Mouse (Mus musculus): ENCODE results near the gene Ndc1. TPM values are rescaled to one million over a fixed set of nuclear protein-coding genes. Genes with fewer than 3 reads are reported as not detected.
"Not testable (repeated sequence)": the region's sequence is repeated elsewhere in the genome, so short reads cannot be mapped to it uniquely, and the experiment has no call there.

Ndc1 gene
- polyA plus RNA-seq, 1 experiment from 2014 or later, result 27.9 TPM

DNA sequence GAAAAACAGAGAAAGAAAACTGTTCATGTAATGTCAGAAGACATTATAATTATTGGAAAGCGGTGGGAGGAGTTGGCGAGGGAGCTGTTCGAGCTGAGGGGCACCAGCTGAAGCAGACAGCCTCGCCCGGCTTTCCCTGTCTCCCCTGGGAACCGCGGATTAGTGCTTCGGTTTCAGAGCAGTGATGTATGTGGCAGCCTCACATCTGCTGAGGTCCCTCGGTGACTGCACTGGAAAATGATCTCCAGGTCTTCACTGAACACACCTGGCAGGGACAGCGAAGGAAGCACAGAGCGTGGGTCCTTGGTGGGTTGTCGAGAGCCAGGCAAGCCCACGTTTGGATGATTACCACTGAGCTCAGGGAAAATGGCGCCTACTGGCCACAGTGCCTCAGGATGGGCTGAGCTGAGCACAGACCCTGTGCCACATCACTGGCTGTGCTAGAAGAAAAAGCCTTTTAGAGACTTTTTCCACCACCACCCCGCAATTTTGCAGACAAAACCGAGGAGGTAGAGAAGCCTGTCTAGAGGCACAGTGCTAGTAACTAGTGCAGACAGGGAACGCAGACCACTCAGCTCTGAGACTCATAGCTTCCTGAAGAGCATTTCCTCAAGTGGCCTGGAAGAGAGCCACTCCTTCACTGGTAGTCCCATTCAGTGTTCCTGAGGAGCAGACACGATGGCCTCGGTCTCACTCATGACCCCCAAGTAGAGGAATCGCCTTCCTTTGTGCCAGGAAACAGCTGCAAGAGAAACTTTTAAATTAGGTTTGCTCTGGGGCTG lies 18.9 kb upstream of the Ndc1 start:
- ATAC-seq (ENCODE audit: insufficient number of reproducible peaks, low FRiP score, low TSS enrichment, low read depth), result peak; percentile 56
- 52% methylated on average over 20 of the region's 20 CpGs for WGBS
- peaks cover 8% of the 10 kb centered on the region for H3K4me1 ChIP-seq
- H3K9ac ChIP-seq, result no peak overlapping the region
- H3K27ac ChIP-seq (replicated peaks), result peak overlapping the region; percentile 58
- no peaks in the 10 kb centered on the region for H3K27me3 ChIP-seq
- H3K4me2 ChIP-seq (replicated peaks), result no peak overlapping the region
- no peak overlapping the region for H3K4me3 ChIP-seq (replicated peaks)
- no peaks in the 10 kb centered on the region for H3K9me3 ChIP-seq (replicated peaks)
- peaks cover 29% of the 10 kb centered on the region for H3K36me3 ChIP-seq

DNA sequence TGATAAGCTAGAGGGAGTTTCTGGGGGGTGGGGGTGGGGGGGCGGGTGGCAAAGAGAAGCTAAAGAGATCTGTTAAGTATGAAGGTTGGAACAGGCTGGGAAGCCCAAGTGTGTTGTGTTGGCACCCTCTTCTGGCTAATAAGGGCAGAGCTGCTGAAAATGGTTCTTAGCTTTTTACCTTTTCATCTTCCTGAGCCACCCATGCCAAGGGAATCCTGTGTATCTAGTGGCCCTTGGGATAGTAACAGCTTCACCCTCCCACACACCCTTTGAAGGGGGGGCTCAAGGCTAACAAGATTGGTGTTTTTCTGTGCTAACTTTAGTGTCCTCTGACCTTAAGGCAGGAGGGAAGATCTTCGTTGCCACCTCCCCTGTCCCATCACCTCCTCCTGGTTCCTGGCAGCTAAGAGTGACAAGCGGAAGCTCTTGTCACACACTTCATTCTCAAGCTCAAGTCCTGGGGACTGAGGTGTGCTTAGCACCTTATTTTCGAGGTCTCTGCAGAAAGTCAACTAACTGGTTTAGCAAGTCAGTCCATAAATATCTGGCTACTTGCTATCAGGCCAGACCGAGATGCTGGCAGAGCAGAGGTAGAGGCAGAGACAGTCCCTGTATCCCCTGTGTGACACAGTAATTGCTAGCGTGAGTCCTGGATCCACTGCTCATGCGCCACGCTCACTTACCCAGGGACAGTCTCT lies 18.1 kb upstream of the Ndc1 start:
- no peaks in the 10 kb centered on the region for H3K9me3 ChIP-seq (replicated peaks)
- no peak for ATAC-seq (ENCODE audit: insufficient number of reproducible peaks, low FRiP score, low TSS enrichment, low read depth)
- peaks cover 29% of the 10 kb centered on the region for H3K36me3 ChIP-seq
- H3K27ac ChIP-seq (replicated peaks), result no peak overlapping the region
- H3K27me3 ChIP-seq, result no peaks in the 10 kb centered on the region
- H3K4me1 ChIP-seq, result peaks cover 8% of the 10 kb centered on the region
- H3K9ac ChIP-seq, result no peak overlapping the region
- WGBS, result 63% methylated on average over 8 of the region's 8 CpGs
- H3K4me2 ChIP-seq (replicated peaks), result no peak overlapping the region
- H3K4me3 ChIP-seq (replicated peaks), result no peak overlapping the region

DNA sequence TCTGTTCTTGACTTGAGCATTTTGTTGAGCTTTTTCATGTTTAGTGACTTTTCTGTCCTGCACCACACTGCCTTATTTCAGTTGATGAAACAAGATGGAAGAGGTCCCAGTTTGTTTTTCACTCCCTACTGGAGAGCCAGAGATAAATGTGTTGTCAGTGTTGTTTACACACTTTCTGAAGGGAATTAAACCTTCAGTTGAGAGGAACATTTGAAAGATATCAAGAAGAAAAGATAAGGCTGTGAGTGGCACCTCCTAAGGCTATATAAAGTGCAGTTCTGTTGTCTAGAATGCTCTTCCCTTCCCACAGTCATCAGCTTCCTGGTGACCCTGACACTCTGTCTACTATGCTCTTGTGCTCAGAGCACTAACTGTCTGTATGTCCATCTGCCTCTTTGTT lies 16.2 kb upstream of the Ndc1 start:
- Histone ChIP-seq H3K9ac (no peak overlapping the region), H3K4me1 (peaks cover 8% of the 10 kb centered on the region), H3K27me3 (no peaks in the 10 kb centered on the region), H3K36me3 (peaks cover 23% of the 10 kb centered on the region), H3K4me3 (replicated peaks) (no peak overlapping the region), H3K27ac (replicated peaks) (no peak overlapping the region), H3K4me2 (replicated peaks) (no peak overlapping the region), H3K9me3 (replicated peaks) (no peaks in the 10 kb centered on the region)
- ATAC-seq (ENCODE audit: insufficient number of reproducible peaks, low FRiP score, low TSS enrichment, low read depth), result no peak

DNA sequence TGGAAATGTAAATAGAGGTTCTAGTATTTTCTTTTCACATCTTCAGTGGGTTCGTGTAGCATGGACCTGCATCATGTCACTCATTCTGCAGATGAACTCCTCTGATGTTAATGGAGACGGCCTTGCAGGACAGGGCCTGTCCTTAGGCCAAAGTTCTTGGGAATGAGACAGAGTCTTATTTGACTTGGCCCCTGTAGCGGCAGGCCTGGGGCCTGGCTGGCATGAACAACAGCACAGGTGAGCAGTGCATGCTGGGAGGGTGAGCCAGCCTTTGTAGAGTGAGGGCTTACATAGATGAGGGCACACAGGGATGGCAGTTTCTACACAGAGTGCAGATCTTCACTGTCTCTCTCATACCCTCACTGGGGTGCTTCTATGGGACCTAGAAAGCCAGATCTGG lies 14.0 kb upstream of the Ndc1 start:
- Histone ChIP-seq H3K9me3 (replicated peaks) (no peaks in the 10 kb centered on the region), H3K36me3 (peaks cover 17% of the 10 kb centered on the region), H3K9ac (no peak overlapping the region), H3K27ac (replicated peaks) (no peak overlapping the region), H3K27me3 (no peaks in the 10 kb centered on the region), H3K4me3 (replicated peaks) (no peak overlapping the region), H3K4me1 (peaks cover 5% of the 10 kb centered on the region), H3K4me2 (replicated peaks) (no peak overlapping the region)
- no peak for ATAC-seq (ENCODE audit: insufficient number of reproducible peaks, low FRiP score, low TSS enrichment, low read depth)
- 78% methylated on average over 3 of the region's 3 CpGs for WGBS

DNA sequence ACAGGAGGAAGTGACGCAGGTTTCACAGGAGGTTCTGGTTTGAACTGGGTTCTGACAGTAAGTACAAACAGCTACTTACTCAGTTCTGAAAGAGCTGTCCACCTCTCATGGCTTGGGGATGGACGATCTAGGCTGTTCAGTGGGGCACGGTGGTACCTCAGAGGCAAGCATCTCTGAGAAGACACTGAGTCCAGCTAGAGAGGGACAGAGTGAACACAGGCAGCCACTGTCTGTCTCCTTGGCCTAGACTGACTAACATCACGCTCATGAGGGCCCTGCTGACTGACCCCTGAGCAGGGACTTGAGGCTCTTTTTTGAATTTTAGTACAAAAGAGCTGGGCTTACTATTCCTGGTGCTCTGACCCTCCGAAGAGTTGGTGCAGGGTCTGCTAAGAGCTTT lies 13.5 kb upstream of the Ndc1 start:
- Histone ChIP-seq H3K4me1 (no peaks in the 10 kb centered on the region), H3K4me2 (replicated peaks) (no peak overlapping the region), H3K36me3 (peaks cover 17% of the 10 kb centered on the region), H3K27ac (replicated peaks) (no peak overlapping the region), H3K9me3 (replicated peaks) (no peaks in the 10 kb centered on the region), H3K27me3 (no peaks in the 10 kb centered on the region), H3K4me3 (replicated peaks) (no peak overlapping the region), H3K9ac (no peak overlapping the region)
- WGBS, result 88% methylated on average over 5 of the region's 5 CpGs
- ATAC-seq (ENCODE audit: insufficient number of reproducible peaks, low FRiP score, low TSS enrichment, low read depth), result no peak; the same call in 1 of the 2 replicates

DNA sequence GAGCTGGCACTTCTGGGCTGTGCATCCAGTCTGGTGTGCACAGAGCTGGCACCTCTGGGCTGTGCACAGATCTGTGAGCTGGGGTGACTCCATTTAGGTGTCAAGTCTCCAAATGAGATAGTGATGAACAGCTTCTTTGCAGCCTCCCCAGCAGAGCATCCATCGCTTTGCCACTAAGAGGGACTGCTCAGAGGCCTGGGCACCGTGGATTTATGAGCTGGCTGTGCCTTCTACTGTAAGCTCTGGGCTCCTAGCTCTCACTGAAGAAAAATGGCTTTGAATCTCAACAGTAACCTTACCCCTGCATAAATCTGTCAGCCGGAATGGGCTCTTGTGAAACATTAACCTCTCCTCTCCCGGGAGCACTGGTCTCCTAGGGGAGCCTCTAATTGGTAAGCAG lies 13.0 kb upstream of the Ndc1 start:
- no peak overlapping the region for H3K9ac ChIP-seq
- 39% methylated on average over 4 of the region's 4 CpGs for WGBS
- ATAC-seq (ENCODE audit: insufficient number of reproducible peaks, low FRiP score, low TSS enrichment, low read depth), result no peak

DNA sequence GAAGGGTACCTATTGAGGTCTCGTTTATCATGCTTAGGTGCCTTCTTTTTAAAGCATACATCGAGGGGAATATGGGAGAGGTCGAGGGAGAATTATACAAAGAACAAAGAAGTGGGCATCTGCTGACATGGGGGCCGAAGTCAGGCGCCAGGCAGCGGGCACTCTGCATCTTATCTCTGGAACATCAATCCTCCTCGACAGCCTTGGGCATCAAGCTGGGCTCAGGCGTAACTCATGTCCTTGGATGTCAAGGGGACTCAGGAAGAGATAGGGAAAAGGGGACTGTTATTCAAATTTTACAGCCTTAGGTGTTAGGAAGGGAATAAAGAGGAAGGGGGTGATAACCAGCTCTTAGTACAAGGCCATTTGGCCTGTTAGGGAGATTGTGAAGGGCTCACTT lies 10.4 kb upstream of the Ndc1 start:
- H3K9ac ChIP-seq; H3K27me3 ChIP-seq; ATAC-seq (ENCODE audit: insufficient number of reproducible peaks, low FRiP score, low TSS enrichment, low read depth); H3K36me3 ChIP-seq; H3K4me1 ChIP-seq; H3K27ac ChIP-seq (replicated peaks); H3K9me3 ChIP-seq (replicated peaks); H3K4me3 ChIP-seq (replicated peaks); H3K4me2 ChIP-seq (replicated peaks): not testable (repeated sequence)
- WGBS, result 87% methylated on average over 8 of the region's 8 CpGs

More for the DNA sequence above, 13.0 kb upstream of the Ndc1 start:
- H3K4me3 ChIP-seq (replicated peaks), result no peak overlapping the region
- H3K4me2 ChIP-seq (replicated peaks), result no peak overlapping the region
- H3K4me1 ChIP-seq, result no peaks in the 10 kb centered on the region
- H3K36me3 ChIP-seq, result peaks cover 19% of the 10 kb centered on the region
- H3K27ac ChIP-seq (replicated peaks), result no peak overlapping the region
- H3K9me3 ChIP-seq (replicated peaks), result no peaks in the 10 kb centered on the region
- no peaks in the 10 kb centered on the region for H3K27me3 ChIP-seq

DNA sequence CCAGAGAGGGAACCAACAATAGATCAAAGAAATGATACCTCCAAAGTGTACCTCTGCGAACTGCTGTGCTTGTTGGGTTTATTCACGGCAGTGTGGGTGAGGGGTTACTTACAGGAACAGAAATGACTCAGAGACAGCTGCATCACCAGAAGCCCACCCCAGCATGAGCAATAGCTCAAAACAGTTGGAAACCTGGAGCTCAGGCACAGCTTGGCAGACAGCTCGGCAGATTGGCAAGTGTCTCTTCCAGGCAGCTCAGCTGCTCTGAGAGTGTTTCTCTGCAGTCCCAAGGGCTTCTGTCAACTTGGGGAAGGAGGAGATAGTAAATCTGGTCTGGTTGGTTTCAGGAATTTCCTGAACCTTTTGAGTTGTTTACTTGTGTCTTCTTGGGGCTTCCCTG lies 9.1 kb upstream of the Ndc1 start:
- no peaks in the 10 kb centered on the region for H3K9me3 ChIP-seq (replicated peaks)
- H3K9ac ChIP-seq, result no peak overlapping the region
- WGBS, result 70% methylated on average over 3 of the region's 3 CpGs
- H3K27ac ChIP-seq (replicated peaks), result no peak overlapping the region
- H3K27me3 ChIP-seq, result no peaks in the 10 kb centered on the region
- H3K4me1 ChIP-seq, result no peaks in the 10 kb centered on the region
- H3K36me3 ChIP-seq, result peaks cover 5% of the 10 kb centered on the region; the same call in 1 of the 2 replicates
- H3K4me3 ChIP-seq (replicated peaks), result no peak overlapping the region
- H3K4me2 ChIP-seq (replicated peaks), result no peak overlapping the region
- ATAC-seq (ENCODE audit: insufficient number of reproducible peaks, low FRiP score, low TSS enrichment, low read depth), result no peak

DNA sequence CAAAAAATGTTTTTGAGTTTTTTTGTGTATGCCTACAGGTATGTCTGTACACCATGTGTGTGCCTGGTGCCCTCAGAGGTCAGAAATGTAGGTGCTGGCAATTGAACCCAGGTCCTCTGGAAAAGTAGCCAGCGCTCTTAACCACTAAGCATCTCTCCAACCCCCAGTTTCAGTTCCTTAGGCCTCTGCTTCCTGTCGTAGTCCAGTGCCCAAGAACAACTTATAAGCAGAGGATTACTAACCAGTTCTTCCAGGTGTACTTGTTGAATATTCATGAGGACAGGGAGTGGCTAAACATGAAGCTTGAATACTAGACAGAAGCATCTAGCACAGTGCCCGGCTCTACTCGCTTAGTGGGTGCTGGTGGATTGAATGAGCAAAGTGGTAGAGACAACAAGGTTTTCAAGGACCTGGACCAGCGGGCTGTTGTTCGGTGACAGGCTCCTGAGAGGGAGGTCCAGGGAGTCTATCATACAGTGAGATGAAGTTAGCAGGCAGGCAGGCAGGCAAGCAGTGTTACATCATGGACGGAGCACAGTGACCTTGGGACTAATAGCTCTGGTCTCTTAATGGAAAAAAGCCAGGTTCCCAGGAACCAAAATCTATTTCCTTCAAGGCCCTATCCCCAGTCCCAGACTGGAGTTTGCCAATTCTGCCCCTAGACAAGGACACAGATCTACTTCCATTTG lies 7.0 kb upstream of the Ndc1 start:
- no peak for ATAC-seq (ENCODE audit: insufficient number of reproducible peaks, low FRiP score, low TSS enrichment, low read depth)
- 77% methylated on average over 7 of the region's 7 CpGs for WGBS
- H3K9ac ChIP-seq, result no peak overlapping the region
- H3K4me2 ChIP-seq (replicated peaks), result no peak overlapping the region
- H3K9me3 ChIP-seq (replicated peaks), result no peaks in the 10 kb centered on the region
- H3K4me1 ChIP-seq, result no peaks in the 10 kb centered on the region
- peaks cover 5% of the 10 kb centered on the region; the same call in 1 of the 2 replicates for H3K36me3 ChIP-seq
- no peaks in the 10 kb centered on the region for H3K27me3 ChIP-seq
- H3K27ac ChIP-seq (replicated peaks), result no peak overlapping the region
- no peak overlapping the region for H3K4me3 ChIP-seq (replicated peaks)

DNA sequence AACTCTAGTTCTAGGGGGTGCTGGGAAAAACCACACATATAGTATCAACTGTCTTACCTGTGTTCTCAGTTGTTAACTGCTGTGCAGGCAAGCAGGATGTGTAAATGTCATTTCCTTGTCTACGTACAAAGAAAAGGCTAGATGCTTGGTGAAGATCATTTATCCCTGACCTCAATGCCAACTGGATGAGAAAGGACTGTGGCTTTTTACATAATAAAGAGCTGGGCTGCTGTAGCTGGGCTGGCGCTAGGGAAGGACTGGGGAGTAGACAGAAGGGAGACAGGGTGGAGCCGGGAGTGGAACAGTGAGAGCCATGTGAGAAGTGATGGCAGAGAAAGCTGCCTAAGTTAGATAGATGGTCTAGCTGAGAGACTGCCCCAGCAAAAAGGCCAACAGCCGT lies 4.8 kb upstream of the Ndc1 start:
- Histone ChIP-seq H3K4me3 (replicated peaks) (no peak overlapping the region), H3K27me3 (no peaks in the 10 kb centered on the region), H3K4me2 (replicated peaks) (no peak overlapping the region), H3K9ac (no peak overlapping the region), H3K27ac (replicated peaks) (no peak overlapping the region), H3K36me3 (peaks cover 5% of the 10 kb centered on the region; the same call in 1 of the 2 replicates), H3K9me3 (replicated peaks) (no peaks in the 10 kb centered on the region), H3K4me1 (no peaks in the 10 kb centered on the region)
- 76% methylated on average over 4 of the region's 4 CpGs for WGBS
- ATAC-seq (ENCODE audit: insufficient number of reproducible peaks, low FRiP score, low TSS enrichment, low read depth), result no peak

DNA sequence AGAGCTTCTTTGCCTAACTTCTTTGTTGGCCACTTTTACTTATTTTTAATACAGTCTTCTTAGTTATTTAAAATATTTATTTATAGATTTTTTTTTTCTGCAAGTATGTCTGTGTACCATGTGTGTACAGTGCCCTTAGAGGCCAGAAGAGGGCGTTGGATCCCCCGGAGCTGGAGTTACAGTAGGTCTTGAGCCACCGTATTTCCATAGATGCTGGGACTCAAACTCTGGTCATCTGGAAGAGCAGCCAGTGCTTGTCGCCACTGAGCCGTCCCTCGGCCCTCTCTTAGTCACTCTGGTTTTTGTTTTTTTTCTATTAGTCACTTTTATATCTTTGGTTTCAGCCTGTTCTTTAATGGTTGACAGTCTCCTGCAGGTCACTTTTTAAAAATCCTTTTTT lies 4.0 kb upstream of the Ndc1 start:
- Histone ChIP-seq H3K4me3 (replicated peaks) (no peak overlapping the region), H3K4me1 (peaks cover 5% of the 10 kb centered on the region), H3K36me3 (peaks cover 5% of the 10 kb centered on the region; the same call in 1 of the 2 replicates), H3K9ac (no peak overlapping the region), H3K9me3 (replicated peaks) (no peaks in the 10 kb centered on the region), H3K27me3 (no peaks in the 10 kb centered on the region), H3K27ac (replicated peaks) (no peak overlapping the region), H3K4me2 (replicated peaks) (no peak overlapping the region)
- ATAC-seq (ENCODE audit: insufficient number of reproducible peaks, low FRiP score, low TSS enrichment, low read depth), result no peak
- WGBS, result 78% methylated on average over 6 of the region's 6 CpGs
